Mouse (Mus musculus): Measurements from ENCODE around the gene Tfip11.

DNA sequence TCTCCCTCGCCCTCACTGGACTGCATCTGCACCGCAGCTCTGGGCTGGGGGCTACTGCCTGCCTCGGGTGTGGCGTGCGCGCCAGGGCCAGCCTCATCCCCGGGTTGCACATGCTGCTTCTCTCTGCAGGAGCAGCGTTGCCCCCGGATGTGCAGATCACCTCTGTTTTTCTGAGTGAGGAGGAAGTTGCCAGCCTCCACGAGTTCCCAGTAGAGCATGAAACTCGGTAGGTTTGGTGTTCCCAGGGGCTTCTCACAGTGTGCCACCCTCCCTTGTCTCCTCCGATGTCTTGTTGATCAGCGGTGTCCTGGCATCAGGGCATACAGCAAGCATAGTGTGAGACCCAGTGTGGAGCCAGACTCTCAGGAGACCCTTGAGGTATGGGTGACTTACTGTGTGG lies 43.2 kb downstream of the Tfip11 start:
- TF ChIP-seq CTCF (IDR thresholded peaks at IDR 0.05; ENCODE audit: insufficient read depth, low read depth, low read length) (no peak), POLR2A (IDR thresholded peaks at IDR 0.05; ENCODE audit: insufficient read depth, low read depth, low read length) (no peak)
